Mouse (Mus musculus): ENCODE results near the gene Uqcc3.
"Not testable (repeated sequence)": the region's sequence is repeated elsewhere in the genome, so short reads cannot be mapped to it uniquely, and the experiment has no call there.

The Uqcc3 gene

DNA sequence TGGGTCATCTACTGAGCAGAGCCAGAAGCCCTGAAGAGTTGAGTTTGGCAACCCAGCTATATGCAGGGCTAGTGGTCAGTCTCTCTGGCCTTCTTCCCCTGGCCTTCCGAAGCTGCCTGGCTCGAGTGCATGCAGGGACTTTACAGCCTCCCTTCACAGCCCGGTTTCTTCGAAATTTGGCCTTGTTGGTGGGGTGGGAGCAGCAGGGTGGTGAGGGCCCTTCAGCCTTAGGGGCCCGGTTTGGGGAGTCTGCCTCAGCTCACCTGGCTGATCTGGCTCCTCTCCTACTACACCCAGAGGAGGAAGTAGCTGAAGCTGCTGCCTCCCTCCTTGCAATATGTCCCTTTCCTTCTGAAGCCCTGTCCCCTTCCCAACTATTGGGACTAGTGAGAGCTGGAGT lies 15.5 kb upstream of the Uqcc3 start:
- not testable (repeated sequence) for ATAC-seq (ENCODE audit: insufficient number of reproducible peaks, low FRiP score, low TSS enrichment)

DNA sequence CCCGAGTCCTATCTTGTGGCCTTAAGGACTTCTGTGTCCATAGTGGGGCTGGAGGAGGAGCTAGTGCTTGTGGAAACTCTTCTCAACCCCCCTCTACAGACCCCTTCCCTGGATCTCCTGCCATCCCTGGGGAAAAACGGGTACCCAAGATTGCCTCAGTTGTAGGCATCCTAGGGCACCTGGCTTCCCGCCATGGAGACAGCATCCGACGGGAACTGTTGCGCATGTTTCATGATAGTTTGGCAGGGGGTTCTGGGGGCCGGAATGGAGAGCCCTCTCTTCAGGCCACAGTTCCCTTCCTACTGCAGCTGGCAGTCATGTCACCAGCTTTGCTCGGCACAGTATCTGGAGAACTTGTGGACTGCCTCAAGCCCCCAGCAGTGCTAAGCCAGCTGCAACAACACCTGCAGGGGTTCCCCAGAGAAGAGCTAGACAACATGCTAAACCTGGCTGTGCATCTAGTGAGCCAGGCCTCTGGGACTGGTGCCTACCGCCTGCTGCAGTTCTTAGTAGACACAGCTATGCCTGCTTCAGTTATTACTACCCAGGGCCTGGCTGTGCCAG lies 14.8 kb upstream of the Uqcc3 start:
- ATAC-seq (ENCODE audit: insufficient number of reproducible peaks, low FRiP score, low TSS enrichment), result no peak

DNA sequence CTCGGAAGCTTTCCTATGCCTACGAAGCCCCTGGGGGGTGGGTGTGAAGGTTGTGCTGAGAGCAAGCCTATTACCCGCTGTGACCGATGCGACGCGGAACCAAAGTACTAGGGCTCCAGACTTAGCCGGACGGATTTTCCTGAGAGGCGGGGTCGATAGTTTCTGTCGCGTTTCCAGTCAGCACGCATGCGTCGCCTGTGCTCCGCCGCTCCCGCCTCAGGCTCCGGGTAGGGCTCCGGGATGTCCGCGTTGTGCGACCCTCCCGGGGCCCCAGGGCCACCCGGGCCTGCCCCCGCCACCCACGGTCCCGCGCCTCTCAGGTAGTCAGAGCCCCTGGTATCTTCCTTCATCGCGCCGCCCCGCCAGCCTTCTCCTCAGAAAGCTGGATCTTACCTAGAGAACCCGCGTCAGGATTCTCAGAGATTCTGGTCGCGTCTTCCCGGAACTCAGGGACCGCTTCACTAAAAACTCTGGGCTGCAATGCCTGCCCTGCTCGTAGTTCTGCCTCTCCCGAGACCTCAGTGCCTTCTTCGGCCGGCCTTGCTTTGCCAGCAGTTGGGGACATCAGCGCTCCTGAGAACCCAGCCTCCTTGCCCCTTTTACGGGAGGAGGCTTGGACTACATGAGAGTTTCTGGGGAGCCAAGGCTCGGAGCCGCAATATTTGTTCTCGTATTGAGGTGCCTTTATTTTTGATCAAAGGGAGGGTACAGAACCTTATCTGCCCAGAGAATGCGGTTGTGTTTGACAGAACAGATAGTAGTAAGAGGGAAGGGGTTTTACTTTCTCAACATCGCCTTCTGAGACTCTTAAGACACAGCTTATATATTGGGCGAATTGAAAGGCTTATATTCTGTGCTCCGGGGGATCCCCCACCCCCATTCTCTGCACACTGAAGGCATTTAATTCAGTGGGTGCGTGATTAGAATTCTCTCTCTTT lies 12.4 kb upstream of the Uqcc3 start, which contains the start of gene Ints5:
Gene Ints5, plus strand, starts transcription at position 177 of the 938 bp plus-strand sequence.
- peak; percentile 47; the same call in 1 of the 2 replicates for ATAC-seq (ENCODE audit: insufficient number of reproducible peaks, low FRiP score, low TSS enrichment)

DNA sequence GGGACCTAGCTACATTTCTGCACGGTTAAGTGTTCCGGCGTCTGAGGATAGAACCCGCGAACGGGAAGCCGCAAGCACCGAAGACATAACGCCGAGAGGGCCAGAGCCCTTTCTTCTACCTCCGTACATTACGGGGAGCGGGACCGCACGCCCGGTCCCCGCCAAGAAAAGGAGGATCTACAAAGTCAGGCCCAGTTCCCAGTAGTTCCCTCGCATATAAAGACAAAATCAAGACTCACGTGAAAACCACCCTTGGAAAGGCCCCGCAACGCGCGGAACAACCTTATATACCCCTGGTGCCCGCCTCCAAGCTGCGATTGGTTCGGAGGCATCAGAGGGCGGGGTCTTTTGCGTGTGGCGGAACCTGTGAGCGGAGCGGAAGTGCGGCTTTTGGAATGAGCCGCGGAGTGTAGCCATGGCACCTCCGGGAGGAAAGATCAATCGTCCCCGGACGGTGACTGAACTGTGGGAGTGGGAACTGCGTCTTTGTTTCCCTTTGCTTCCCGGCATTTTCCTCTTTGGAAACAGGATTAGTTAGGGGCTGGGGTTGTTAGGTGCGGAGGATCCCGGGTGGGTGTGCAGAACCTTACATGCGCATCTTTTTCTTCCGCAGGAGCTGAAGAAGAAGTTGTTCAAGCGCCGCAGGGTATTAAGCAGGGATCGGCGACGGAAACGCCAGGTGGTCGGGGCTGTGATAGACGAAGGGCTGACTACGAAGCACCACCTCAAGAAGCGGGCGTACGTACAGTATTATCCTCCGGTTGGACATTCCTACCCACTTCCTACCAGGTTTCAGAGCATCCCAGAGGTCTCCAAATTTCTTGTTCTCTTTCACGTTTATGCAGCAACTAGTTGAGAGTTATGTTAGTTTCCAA lies 8.0 kb upstream of the Uqcc3 start, which contains the start of the genes 1810009A15Rik and Gm49416:
Gene 1810009A15Rik, plus strand, starts transcription at position 343 of the 875 bp plus-strand sequence.
Gene Gm49416, plus strand, starts transcription at position 416 of the 875 bp plus-strand sequence.
- peak; percentile 94 for ATAC-seq (ENCODE audit: insufficient number of reproducible peaks, low FRiP score, low TSS enrichment)

DNA sequence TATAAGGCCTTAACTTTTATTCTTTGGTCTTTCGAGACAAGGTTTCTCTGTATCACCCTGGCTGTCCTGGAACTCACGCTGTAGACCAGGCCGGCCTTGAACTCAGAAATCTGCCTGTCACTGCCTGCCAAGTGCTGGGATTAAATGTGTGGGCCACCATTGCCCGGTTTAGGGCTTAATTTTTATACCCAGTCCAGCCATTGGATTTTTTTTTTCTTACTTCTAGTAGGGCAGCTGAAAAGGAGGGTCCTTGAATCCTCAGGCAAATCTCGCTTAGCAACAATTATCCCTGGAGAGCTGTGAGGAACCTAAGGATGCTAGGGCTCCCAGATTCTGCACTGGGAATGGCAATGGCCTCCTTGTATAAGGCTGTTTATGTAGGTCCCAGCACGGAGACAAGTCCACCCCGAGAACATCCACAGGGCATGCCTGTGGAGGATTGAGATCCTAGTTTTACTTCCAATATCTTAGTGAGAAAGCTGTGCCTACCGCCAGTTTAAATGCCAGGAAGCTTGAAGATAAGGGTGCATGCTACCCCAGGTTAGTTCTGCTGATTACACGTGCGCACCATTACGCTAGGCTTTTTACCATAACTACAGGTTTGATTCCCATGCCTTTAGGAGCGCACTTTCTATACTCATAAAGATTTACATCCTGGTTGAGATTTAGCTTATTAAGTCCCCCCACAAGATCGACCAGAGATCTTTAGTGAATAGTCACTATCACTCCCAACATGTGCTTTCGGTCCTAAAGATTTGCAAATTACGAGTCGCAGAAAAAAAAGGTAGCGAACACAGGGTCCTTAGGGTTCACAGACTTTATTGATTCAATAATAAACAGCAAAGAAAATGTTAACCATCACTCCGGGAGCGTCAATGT lies 7.1 kb upstream of the Uqcc3 start:
- ATAC-seq (ENCODE audit: insufficient number of reproducible peaks, low FRiP score, low TSS enrichment), result no peak

DNA sequence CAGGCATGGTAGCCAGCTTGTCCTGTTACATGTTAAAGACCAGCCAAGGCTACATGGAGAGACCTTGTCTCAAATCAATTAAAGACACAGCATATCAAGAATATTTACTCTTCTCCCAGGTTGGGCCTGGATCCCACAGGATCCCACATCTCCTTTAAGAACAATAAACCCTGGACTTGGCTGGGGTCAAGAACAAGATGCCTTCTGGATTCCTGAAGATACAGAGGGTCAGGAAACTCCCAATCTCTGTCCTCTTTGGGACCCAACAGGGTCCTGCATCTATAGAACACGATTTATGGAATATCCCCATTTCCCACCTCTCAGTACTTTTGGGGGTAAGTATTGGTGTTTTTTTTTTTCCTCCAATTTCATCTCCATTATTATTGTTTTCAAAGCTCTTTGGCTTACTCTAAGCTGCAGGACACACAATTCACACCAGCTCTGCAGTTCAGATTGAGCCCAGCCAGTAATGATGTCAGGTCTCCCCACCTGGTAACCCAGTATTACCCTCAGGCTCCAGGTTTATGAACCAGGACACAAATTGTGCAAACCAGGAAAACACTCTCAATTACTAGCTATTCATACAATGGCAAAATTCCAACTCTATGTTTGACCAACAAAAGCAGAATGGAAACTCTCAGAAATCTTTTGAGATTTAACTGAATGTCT lies 6.3 kb upstream of the Uqcc3 start:
- ATAC-seq (ENCODE audit: insufficient number of reproducible peaks, low FRiP score, low TSS enrichment), result no peak

DNA sequence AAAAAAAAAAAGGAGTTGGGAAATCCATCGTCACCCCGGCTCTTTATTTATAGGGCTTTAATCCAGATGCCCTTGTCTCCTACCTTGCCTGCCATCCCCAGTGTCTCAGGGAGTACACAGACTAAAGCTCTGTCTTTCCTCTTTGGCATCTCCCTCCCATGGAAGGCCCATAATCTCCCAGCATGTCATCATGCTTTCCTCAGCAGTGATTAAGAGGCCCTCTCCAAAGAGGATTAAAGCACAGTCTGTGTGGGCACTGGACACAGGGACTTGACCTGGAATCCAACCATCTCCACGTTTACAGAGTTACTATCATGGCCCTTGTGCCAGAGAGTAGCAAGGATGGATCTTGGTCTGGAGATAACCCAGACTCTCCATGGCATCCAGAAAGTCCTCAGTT lies 2.9 kb upstream of the Uqcc3 start, which contains the start of the genes Lbhd1 and Gm49403:
Gene Lbhd1, plus strand, starts transcription at position 117 of the 400 bp plus-strand sequence.
Gene Gm49403, plus strand, starts transcription at position 315 of the 400 bp plus-strand sequence.
- no peak for ATAC-seq (ENCODE audit: insufficient number of reproducible peaks, low FRiP score, low TSS enrichment)

DNA sequence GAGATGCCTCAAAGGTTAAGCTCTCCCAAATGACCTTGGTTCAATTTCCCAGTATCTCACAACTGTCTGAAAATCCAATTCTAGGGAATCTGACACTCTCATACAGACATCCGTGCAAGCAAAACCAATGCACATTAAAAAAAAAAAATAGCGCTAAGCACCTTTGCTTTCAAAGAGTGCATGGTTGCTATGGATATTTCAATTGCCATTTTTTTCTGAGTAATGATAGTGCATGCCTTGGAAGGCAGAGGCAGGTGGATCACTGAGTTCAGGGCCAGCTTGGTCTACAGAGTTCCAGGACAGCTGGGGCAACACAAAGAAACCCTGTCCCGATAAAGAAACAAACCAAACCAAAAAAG lies 290 bp upstream of the Uqcc3 start:
- no peak for ATAC-seq (ENCODE audit: insufficient number of reproducible peaks, low FRiP score, low TSS enrichment)

DNA sequence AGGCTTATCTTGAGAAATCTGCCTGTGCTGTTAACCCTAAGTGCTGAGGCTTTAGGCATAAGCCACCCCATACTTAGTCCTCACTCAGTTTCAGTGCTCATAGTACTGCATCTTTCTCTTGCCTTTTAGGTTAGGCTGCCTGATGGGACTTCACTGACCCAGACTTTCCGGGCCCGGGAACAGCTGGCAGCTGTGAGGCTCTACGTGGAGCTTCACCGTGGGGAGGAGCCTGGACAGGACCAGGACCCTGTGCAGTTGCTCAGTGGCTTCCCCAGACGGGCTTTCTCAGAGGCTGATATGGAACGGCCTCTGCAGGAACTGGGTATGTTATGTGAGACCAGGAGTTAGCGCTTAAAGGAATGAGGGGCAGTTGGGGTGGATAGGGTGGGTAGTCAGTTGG lies 5.7 kb downstream of the Uqcc3 start:
- no peak for ATAC-seq (ENCODE audit: insufficient number of reproducible peaks, low FRiP score, low TSS enrichment)

DNA sequence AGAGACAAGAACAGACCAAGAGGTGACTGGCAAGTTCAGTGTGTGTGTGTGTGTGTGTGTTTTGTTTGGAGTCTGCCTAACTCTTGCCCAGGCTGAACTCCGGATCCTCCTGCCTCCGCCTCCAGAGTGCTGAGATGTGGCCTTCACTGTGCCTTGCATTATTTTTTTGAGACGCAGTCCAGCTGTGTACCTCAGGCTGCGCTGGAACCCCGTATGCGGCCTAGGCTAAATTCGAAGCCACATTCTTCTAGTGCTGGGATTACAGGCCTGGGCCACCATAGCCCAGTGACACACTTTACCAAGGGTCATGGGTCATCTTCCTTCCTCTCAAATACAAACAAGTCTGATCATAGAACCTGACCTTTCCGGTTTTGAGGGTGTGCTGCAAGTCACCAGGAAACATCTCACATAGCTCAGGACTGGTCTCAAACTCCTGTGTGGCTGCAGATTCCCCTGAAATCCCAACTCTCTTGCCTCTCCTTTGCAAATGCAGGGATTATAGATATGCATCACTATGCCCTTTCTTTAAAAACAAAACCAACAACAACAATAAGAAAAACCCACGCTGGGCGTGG lies 8.4 kb downstream of the Uqcc3 start:
- ATAC-seq (ENCODE audit: insufficient number of reproducible peaks, low FRiP score, low TSS enrichment), result no peak

DNA sequence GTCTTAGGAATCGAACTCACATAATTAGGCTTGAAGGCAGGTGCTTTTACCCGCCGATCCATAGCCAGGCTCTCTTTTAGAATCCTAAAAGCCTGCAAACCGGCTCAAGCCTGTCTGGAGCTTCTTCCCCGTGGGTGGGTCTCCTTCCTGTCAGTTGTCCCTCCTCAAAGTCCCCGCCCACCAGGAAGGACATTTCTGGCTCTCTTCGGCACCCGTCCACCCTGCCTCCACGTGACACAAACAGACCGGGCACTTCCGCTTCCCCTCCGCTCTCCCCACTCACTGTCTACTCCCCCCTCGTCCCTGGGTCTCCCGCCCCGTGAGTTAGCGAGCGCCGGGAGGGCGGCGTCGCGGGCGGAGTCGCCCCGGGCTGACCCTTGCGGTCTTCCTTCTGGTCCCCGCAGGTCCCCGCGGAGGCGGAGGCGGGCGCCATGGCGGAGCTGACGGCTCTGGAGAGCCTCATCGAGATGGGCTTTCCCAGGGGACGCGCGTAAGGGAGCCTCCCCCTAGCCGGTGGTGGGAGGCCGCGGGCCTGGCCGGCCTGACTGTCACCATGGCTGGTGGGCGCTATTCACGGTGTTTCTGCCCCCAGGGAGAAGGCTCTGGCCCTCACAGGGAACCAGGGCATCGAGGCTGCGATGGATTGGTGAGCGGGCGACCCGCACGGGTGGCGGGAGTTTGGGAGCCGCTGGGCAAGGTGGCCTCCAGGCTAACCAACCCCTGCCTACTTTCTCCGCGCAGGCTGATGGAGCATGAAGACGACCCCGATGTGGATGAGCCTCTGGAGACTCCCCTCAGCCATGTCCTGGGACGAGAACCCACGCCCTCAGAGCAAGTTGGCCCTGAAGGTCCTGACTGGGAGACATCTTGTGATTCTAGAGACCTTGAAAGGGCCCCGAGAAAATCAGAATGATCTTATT lies 9.2 kb downstream of the Uqcc3 start, which contains the start of gene Ubxn1:
Gene Ubxn1, plus strand, starts transcription at position 230 of the 920 bp plus-strand sequence.
- peak; percentile 89 for ATAC-seq (ENCODE audit: insufficient number of reproducible peaks, low FRiP score, low TSS enrichment)

DNA sequence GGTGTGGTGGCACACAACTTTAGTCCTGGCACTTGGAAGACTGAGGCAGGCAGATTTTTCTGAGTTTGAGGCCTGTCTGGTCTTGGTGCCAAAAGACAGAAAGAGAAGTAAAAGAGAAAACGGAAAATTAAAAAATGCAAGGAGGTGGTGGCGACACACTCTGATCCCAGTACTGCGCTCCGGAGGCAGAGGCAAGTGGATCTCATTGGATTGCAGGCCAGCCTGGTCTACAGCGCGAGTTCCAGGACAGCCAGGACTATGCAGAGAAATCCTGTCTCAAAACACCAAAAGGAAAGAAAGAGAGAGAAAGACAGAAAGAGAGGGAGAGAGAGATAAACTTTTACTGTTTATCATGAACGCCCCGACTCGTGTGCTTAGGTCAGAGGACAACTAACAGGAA lies 9.9 kb downstream of the Uqcc3 start:
- no peak for ATAC-seq (ENCODE audit: insufficient number of reproducible peaks, low FRiP score, low TSS enrichment)

DNA sequence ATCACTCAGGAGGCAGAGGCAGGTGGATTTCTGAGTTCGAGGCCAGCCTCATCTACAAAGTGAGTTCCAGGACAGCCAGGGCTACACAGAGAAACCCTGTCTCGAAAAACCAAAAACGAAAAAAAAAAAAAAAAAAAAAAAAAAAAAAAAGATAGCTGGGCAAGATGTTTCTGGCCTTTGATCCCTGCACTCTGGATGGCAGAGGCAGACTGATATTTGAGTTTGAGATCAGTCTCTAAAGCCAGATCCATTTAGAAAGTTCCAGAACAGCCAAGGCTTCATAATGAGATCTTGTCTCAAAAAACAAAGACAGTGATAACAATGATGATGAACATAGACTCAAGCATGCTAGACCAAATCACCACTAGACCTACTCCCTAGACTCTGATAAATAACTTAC lies 10.3 kb downstream of the Uqcc3 start:
- ATAC-seq (ENCODE audit: insufficient number of reproducible peaks, low FRiP score, low TSS enrichment), result not testable (repeated sequence)

DNA sequence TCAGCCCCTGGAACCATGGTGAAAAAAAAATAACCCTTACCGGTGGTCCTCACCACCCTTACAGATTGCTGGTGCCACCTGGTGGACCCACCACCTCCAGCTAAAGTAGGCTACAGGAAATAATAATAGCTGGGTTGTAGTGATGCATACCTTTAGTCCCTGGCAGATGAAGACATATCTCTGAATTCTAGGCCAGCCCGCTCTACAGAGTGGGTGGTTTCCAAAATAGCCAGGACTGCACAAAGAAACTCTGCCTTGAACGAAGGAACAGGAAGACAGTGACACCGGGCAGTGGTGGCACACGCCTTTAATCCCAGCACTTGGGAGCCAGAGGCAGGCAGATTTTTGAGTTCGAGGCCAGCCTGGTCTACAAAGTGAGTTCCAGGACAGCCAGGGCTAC lies 16.5 kb downstream of the Uqcc3 start:
- no peak for ATAC-seq (ENCODE audit: insufficient number of reproducible peaks, low FRiP score, low TSS enrichment)

DNA sequence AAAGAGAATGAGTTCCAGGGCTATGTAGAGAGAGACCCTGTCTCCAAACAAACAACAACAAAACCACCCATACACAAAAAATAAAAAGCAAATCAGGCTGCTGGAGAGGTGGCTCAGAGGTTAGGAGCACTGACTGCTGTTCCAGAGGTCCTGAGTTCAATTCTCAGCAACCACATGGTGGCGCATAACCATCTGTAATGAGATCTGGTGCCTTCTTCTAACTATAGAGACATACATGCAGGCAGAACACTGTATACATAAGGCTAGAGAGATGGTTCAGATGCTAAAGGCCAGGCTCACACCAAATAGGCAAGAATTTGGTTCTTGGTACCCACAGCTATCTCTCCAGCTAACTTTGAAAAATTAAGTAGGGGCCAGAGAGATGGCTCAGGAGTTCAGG lies 21.7 kb downstream of the Uqcc3 start:
- no peak for ATAC-seq (ENCODE audit: insufficient number of reproducible peaks, low FRiP score, low TSS enrichment)

DNA sequence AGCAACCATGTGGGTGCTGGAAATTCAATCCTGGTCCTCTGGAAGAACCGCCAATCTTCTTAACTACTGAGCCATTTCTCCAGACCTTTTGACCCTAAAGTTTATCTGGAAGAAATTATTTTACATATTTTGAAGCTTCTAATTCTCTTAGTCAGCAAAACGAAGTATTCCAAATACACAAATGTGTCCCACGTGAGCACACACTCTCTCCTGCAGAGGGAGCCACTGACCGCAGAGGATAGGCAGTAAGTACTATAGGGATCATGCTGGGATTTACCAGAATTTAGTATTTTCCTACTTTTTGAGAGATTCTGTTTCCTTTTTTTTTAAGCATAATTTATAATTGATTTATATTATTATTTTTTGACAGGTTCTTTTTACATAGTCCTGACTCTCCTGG lies 23.0 kb downstream of the Uqcc3 start:
- ATAC-seq (ENCODE audit: insufficient number of reproducible peaks, low FRiP score, low TSS enrichment), result no peak

DNA sequence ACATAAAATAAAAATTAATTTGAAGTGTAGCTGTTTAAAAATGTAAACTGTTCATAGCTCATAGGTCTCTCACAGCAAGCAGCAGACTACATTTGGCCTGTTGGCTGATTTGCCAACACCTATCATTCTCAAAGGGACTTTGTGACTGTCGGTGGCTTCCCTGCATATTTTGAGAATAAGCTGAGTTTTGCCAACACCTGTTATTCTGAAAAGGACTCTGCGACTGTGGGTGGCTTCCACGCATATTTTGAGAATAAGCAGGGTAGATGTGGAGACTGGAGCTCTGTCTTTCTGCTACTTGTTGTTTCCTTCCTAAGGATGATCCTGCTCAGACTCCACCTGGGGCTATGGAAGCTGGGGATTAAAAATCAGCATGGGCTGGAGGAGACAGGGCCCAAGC lies 27.6 kb downstream of the Uqcc3 start:
- ATAC-seq (ENCODE audit: insufficient number of reproducible peaks, low FRiP score, low TSS enrichment), result no peak

All from cerebellum, adult (tissue).